Mouse (Mus musculus): ENCODE data around the gene Pde4c. TPM values are rescaled to one million over a fixed set of nuclear protein-coding genes. Genes with fewer than 3 reads are reported as not detected.
A peak's percentile ranks its signal among the peaks of the same experiment; 100 is the strongest.

Pde4c gene
- polyA plus RNA-seq, 1 experiment: 0.40 TPM

- TF ChIP-seq POLR2A (IDR thresholded peaks at IDR 0.05; ENCODE audit: borderline replicate concordance, extremely low read depth, insufficient read depth, insufficient read length, poor library complexity, severe bottlenecking) (no peak), CTCF (IDR thresholded peaks at IDR 0.05; ENCODE audit: borderline replicate concordance, extremely low read depth, insufficient read depth, insufficient read length) (no peak)
- no peak for DNase-seq (ENCODE audit: low read depth)
Observed at GRCm38 (mm10) chr8:70786291-70787050, 63.0 kb downstream of the Pde4c start.

- no peak for TF ChIP-seq CTCF (IDR thresholded peaks at IDR 0.05; ENCODE audit: borderline replicate concordance, extremely low read depth, insufficient read depth, insufficient read length)
- no peak for TF ChIP-seq POLR2A (IDR thresholded peaks at IDR 0.05; ENCODE audit: borderline replicate concordance, extremely low read depth, insufficient read depth, insufficient read length, poor library complexity, severe bottlenecking)
- no peak for DNase-seq (ENCODE audit: low read depth)
Observed at GRCm38 (mm10) chr8:70787051-70787445, 63.5 kb downstream of the Pde4c start.

DNA sequence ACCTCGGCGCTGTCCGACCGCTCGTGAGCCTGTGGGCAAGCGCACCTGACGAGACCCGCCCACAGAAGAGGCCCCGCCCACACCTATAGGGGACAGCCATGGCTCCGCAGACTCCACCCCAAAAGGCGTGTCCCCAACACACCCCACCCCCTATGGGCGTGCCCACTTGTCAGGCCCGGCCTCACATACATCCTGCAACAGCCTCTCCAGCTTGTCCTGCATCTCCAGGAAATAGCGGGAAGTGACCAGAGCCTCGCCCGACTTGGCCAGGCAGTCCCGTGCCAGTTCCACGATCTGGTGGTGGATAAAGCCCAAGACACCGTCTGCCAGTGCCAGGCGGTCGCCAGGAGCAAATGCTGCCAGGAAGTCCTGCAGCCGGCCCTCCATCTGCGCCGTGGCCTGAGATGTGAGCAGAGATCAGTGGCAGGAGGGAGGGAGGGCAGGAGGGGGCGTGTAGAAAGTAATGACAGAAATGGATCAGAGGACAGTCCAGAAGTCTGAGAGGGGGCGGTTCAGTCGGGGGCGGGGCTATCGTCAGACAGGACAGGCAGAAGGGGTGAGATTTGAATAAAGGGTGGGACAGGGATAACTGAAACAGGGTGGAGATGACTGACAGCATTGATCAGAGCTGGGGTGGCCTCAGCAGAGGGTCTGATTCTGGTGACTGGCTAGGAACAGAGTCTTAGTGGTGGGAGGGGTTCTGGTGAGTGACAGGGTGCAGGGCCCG lies 64.6 kb downstream of the Pde4c start:
- DNase-seq (ENCODE audit: low read depth): peak; percentile 55
- TF ChIP-seq POLR2A (IDR thresholded peaks at IDR 0.05; ENCODE audit: borderline replicate concordance, extremely low read depth, insufficient read depth, insufficient read length, poor library complexity, severe bottlenecking) (no peak), CTCF (IDR thresholded peaks at IDR 0.05; ENCODE audit: borderline replicate concordance, extremely low read depth, insufficient read depth, insufficient read length) (no peak)

- TF ChIP-seq POLR2A (IDR thresholded peaks at IDR 0.05; ENCODE audit: borderline replicate concordance, extremely low read depth, insufficient read depth, insufficient read length, poor library complexity, severe bottlenecking): no peak
- no peak for TF ChIP-seq CTCF (IDR thresholded peaks at IDR 0.05; ENCODE audit: borderline replicate concordance, extremely low read depth, insufficient read depth, insufficient read length)
- no peak for DNase-seq (ENCODE audit: low read depth)
Observed at GRCm38 (mm10) chr8:70789046-70789445, 65.5 kb downstream of the Pde4c start.

DNA sequence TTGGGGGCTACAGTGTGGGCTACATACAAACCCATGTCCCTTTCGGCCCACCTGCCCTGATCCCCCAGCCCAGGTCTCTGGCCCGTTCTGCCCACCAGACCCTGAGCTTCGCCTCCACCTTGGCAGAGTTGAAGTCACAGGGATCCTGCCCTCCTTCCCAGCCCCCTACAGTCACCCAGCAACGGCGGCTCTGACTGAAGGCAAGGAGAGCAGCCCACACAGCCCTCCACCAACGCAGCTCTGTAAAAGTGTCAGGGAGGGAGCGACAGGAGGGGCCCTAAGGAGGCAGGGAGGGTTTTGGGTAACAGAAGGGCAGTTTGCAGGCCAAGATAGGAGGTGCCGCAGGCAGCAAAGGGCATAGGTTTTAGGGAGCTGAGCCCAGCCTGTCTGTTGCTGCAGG lies 67.3 kb downstream of the Pde4c start:
- DNase-seq (ENCODE audit: low read depth): no peak
- no peak for TF ChIP-seq CTCF (IDR thresholded peaks at IDR 0.05; ENCODE audit: borderline replicate concordance, extremely low read depth, insufficient read depth, insufficient read length)
- TF ChIP-seq POLR2A (IDR thresholded peaks at IDR 0.05; ENCODE audit: borderline replicate concordance, extremely low read depth, insufficient read depth, insufficient read length, poor library complexity, severe bottlenecking): no peak

- DNase-seq (ENCODE audit: low read depth): no peak
- TF ChIP-seq CTCF (IDR thresholded peaks at IDR 0.05; ENCODE audit: borderline replicate concordance, extremely low read depth, insufficient read depth, insufficient read length): no peak
- TF ChIP-seq POLR2A (IDR thresholded peaks at IDR 0.05; ENCODE audit: borderline replicate concordance, extremely low read depth, insufficient read depth, insufficient read length, poor library complexity, severe bottlenecking): no peak
Observed at GRCm38 (mm10) chr8:70791294-70791701, 67.8 kb downstream of the Pde4c start.

DNA sequence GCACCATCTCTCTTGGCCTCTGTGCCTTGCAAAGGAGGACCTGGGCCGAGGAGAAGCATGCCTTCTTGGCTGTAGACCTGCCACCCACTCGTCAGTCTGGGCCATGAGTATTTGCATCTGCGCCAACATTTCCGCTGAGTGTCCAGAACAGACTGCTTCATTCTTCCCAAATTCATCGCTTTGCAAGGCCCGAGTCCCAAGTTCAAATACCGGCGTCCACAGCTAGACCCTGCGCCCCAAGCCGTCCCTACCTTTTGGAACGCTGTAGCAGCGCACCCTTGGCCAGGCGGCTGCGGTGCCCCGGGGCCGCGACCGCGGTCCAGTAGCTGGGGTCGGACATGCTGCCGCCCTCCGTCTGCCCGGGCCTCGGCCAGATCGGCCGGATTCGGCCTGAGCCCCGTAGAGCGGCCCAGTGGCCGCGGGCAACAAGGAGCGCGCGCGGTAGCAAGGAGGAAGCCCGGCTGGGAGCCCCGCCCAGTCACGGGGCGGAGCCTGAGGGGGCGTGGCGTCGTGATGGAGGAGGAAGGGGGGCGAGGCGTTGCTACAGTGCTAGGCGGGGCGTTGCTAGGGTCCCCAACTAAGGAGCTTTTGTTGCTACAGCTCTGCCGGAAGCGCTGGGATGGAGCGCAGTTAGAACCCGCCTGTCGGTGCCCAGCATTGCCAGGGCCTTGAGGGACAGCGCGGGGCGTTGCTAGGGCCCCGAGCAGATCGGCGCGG lies 68.6 kb downstream of the Pde4c start:
- peak; percentile 99 for DNase-seq (ENCODE audit: low read depth)
- TF ChIP-seq CTCF (IDR thresholded peaks at IDR 0.05; ENCODE audit: borderline replicate concordance, extremely low read depth, insufficient read depth, insufficient read length): no peak
- TF ChIP-seq POLR2A (IDR thresholded peaks at IDR 0.05; ENCODE audit: borderline replicate concordance, extremely low read depth, insufficient read depth, insufficient read length, poor library complexity, severe bottlenecking): peak; percentile 82

- no peak for TF ChIP-seq POLR2A (IDR thresholded peaks at IDR 0.05; ENCODE audit: borderline replicate concordance, extremely low read depth, insufficient read depth, insufficient read length, poor library complexity, severe bottlenecking)
- no peak for TF ChIP-seq CTCF (IDR thresholded peaks at IDR 0.05; ENCODE audit: borderline replicate concordance, extremely low read depth, insufficient read depth, insufficient read length)
- no peak for DNase-seq (ENCODE audit: low read depth)
Observed at GRCm38 (mm10) chr8:70792700-70793099, 69.2 kb downstream of the Pde4c start.

DNA sequence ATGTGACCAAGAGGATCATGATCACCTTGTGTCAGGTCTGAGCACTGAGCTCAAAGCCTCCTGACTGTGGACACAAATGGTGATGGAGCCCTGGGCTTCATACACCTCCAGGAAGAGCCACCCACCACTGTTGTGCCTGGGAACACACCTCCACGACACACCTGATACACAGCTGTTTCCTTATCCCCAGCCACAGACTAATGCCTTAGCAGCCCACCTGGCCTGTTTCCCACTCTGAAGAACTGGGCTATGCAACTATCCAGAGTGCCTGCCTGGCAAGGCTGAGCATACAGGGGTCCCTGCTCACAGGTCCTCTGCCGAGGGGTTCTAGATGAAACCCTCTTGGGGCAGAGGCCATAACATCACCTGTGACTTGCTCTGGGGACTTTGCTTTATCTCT lies 70.7 kb downstream of the Pde4c start:
- TF ChIP-seq POLR2A (IDR thresholded peaks at IDR 0.05; ENCODE audit: borderline replicate concordance, extremely low read depth, insufficient read depth, insufficient read length, poor library complexity, severe bottlenecking): no peak
- no peak for TF ChIP-seq CTCF (IDR thresholded peaks at IDR 0.05; ENCODE audit: borderline replicate concordance, extremely low read depth, insufficient read depth, insufficient read length)
- no peak for DNase-seq (ENCODE audit: low read depth)

DNA sequence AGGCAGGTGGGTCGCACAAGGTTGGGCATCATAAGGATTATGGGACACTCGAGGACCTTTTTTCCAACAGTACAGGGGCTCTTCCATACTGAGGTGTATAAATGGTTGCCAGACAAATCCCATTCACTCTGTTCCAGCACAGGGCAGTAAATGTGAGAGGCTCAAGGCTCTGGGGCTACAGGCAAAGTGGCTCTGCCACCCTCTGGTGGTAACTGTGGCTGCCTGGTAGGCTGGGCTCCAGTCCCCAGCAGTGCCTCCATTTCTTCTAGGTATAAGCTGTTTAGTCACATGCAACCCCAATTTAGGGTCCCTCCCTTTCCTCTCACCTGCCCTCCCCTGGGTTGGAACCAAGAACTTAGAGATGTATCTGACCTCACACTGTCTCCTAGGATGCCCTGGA lies 71.8 kb downstream of the Pde4c start:
- no peak for DNase-seq (ENCODE audit: low read depth)
- TF ChIP-seq POLR2A (IDR thresholded peaks at IDR 0.05; ENCODE audit: borderline replicate concordance, extremely low read depth, insufficient read depth, insufficient read length, poor library complexity, severe bottlenecking): no peak
- peak; percentile 10; the same call in 1 of the 2 replicates for TF ChIP-seq CTCF (IDR thresholded peaks at IDR 0.05; ENCODE audit: borderline replicate concordance, extremely low read depth, insufficient read depth, insufficient read length)

DNA sequence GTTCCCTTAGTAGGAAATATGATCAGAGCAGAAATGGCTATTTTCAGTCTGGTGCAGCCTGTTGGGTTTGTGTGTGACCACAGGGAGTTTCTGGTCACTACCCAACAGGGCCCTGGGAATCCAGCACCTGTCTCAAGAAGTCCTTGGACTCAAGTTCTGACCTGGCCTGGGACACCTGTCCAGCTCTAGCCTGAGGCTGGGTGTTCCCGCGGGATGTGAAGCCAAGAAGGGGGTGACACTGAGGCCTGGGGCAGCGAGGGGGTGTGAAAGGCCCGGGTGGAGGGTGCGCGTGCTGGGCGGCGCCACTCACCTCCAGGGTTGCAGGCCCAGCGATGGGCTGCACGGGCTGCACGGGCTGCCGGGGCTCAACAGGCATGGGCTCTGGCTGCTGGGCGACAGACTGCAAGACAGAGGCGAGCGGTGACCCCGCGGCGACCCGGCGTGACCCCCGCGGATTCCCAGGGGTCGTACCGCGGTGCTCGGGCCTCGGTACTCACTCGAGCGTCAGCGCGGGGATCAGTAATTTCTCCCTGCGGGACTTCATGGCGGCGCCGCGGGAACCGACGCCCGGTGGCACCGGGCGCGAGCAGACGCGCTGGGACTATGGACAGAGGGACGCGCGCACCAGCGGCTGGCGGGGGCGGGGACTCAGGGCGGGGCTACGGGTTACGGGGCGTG lies 73.0 kb downstream of the Pde4c start:
- TF ChIP-seq POLR2A (IDR thresholded peaks at IDR 0.05; ENCODE audit: borderline replicate concordance, extremely low read depth, insufficient read depth, insufficient read length, poor library complexity, severe bottlenecking) (peak; percentile 57), CTCF (IDR thresholded peaks at IDR 0.05; ENCODE audit: borderline replicate concordance, extremely low read depth, insufficient read depth, insufficient read length) (no peak)
- DNase-seq (ENCODE audit: low read depth): no peak

Measured in brain, embryonic 14.5 days (tissue).